Mouse (Mus musculus): ENCODE results near the gene Med1. TPM values are rescaled to one million over a fixed set of nuclear protein-coding genes. Genes with fewer than 3 reads are reported as not detected.
"Not testable (repeated sequence)": the region's sequence is repeated elsewhere in the genome, so short reads cannot be mapped to it uniquely, and the experiment has no call there.

Gene Med1
- polyA plus RNA-seq, 1 experiment from 2014 or later: 46.9 TPM

GRCm38 (mm10) chr11:98203931-98204421 is 10.9 kb upstream of the Med1 start:
- H3K4me3 ChIP-seq (ENCODE audit: low read depth, low read length): peak overlapping the region; percentile 95
- H3K9me3 ChIP-seq (replicated peaks; ENCODE audit: control insufficient read depth, low read length): no peaks in the 10 kb centered on the region
- H3K27me3 ChIP-seq (ENCODE audit: control insufficient read depth, insufficient read depth, low read length): no peaks in the 10 kb centered on the region
- ATAC-seq (replicated peaks; ENCODE audit: insufficient number of reproducible peaks, low FRiP score, low TSS enrichment): no peak
- H3K9ac ChIP-seq (ENCODE audit: low read depth, low read length): peak overlapping the region; percentile 100
- 1% methylated on average over 16 of the region's 16 CpGs for WGBS (ENCODE audit: insufficient replicate concordance)
- peak overlapping the region; percentile 73 for H3K4me2 ChIP-seq
- 0 out of 2 replicates have a peak overlapping the region, but pooled peaks have one; percentile 100 for H3K27ac ChIP-seq (ENCODE audit: low read depth, low read length)
- H3K4me1 ChIP-seq (ENCODE audit: control insufficient read depth, insufficient read depth, low read length): peaks cover 6% of the 10 kb centered on the region; the same call in 1 of the 2 replicates
- H3K36me3 ChIP-seq (ENCODE audit: control insufficient read depth, insufficient read depth, low read length): no peaks in the 10 kb centered on the region; the same call in none of the 2 replicates

- Histone ChIP-seq H3K4me3 (ENCODE audit: low read depth, low read length) (peak overlapping the region; percentile 95), H3K27me3 (ENCODE audit: control insufficient read depth, insufficient read depth, low read length) (no peaks in the 10 kb centered on the region), H3K4me1 (ENCODE audit: control insufficient read depth, insufficient read depth, low read length) (peaks cover 6% of the 10 kb centered on the region; the same call in 1 of the 2 replicates), H3K9me3 (replicated peaks; ENCODE audit: control insufficient read depth, low read length) (no peaks in the 10 kb centered on the region), H3K27ac (ENCODE audit: low read depth, low read length) (peak overlapping the region; percentile 100), H3K4me2 (peak overlapping the region; percentile 73), H3K36me3 (ENCODE audit: control insufficient read depth, insufficient read depth, low read length) (no peaks in the 10 kb centered on the region; the same call in 1 of the 2 replicates), H3K9ac (ENCODE audit: low read depth, low read length) (peak overlapping the region; percentile 100)
- WGBS (ENCODE audit: insufficient replicate concordance): under 1% methylated on average over 37 of the region's 37 CpGs
- peak; percentile 43; the same call in 1 of the 2 replicates for ATAC-seq (replicated peaks; ENCODE audit: insufficient number of reproducible peaks, low FRiP score, low TSS enrichment)
These were observed 10.3 kb upstream of the Med1 start for GRCm38 (mm10) chr11:98203351-98203911.

DNA sequence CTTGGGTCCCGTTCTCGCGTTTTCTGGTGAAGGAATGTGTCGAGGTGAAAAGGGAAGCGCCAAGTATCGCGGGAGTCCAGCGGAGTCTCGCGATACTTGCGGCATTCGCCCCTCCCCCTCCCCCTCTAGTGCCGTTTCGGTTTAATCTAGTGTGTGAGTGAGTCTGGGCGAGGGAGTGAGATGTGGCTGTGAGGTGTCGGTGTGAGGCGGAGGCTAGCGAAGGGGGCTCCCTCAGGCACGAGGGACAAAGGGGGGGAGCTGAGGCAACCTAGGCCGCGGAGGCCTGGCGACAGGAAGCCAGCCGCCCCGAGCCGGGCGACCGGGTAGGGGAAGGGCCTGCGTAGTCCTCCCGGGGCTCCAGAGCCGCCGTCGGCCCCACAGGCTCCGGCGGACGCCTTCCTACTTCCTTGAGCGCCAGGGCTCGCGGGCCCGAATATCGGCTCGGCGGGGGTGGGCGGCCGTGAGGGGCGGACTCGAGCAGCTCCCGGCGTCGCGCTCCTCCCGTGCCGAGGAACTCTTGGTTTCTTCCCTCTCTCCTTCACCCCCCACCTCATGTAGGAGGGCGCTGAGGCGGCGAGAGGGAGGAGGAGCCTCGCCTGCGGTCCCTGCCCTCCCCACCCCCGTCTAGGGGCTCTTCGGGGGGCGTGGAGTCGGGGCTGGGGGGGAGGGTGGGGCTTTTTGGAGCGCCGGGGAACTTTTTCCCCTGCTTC is 9.7 kb upstream of the Med1 start, which contains the start of gene Cdk12:
Gene Cdk12, plus strand, starts transcription at position 419 of the 710 bp plus-strand sequence.
- peak; percentile 93 for ATAC-seq (replicated peaks; ENCODE audit: insufficient number of reproducible peaks, low FRiP score, low TSS enrichment)
- no peaks in the 10 kb centered on the region; the same call in 1 of the 2 replicates for H3K36me3 ChIP-seq (ENCODE audit: control insufficient read depth, insufficient read depth, low read length)
- 1% methylated on average over 49 of the region's 63 CpGs for WGBS (ENCODE audit: insufficient replicate concordance)

DNA sequence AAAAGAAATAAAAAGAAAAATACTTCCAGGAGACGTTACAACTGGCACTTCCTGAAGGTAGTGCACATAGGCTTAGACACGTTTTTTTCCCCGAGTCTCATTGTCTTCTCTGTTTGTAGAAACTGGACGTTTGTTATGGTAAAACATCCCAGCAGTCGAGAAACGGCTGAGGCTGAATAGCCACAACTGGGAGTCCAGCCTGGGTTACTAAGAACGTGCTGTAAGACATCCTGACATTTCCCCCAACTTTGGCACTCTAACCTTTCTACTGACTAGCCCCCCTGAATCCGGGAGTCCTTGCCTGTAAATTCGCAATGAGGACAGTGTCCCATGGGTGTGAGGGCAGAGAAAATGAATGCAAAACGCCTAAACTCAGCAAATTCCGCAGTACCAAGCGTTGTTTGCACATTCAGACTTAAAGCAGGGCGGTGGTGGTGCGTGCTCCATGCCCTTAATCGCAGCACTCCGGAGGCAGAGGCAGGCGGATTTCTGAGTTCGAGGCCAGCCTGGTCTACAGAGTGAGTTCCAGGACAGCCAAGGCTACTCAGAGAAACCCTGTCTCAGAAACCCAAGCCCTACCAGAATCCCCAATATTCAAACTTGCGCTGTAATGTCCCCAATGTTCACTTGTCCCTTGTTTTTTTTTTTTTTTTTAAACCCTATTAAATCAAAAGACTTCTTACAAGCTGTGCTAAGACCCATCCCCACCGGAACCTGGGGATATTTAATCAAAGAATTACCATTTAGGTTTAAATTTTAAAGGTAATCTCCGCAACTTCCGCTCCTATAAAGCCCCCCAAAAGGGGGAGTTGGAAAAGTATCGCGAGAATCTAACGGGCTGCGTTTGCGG is 8.9 kb upstream of the Med1 start:
- ATAC-seq (replicated peaks; ENCODE audit: insufficient number of reproducible peaks, low FRiP score, low TSS enrichment): 0 out of 2 replicates have a peak, but pooled peaks have one; percentile 19
- peak overlapping the region; percentile 73 for H3K4me2 ChIP-seq
- H3K27me3 ChIP-seq (ENCODE audit: control insufficient read depth, insufficient read depth, low read length): no peaks in the 10 kb centered on the region
- H3K9ac ChIP-seq (ENCODE audit: low read depth, low read length): peak overlapping the region; percentile 100
- H3K36me3 ChIP-seq (ENCODE audit: control insufficient read depth, insufficient read depth, low read length): no peaks in the 10 kb centered on the region
- H3K9me3 ChIP-seq (replicated peaks; ENCODE audit: control insufficient read depth, low read length): no peaks in the 10 kb centered on the region
- WGBS (ENCODE audit: insufficient replicate concordance): 3% methylated on average over 27 of the region's 27 CpGs
- peaks cover 6% of the 10 kb centered on the region; the same call in 1 of the 2 replicates for H3K4me1 ChIP-seq (ENCODE audit: control insufficient read depth, insufficient read depth, low read length)
- H3K4me3 ChIP-seq (ENCODE audit: low read depth, low read length): peak overlapping the region; percentile 95
- peak overlapping the region; percentile 100 for H3K27ac ChIP-seq (ENCODE audit: low read depth, low read length)

More for the DNA sequence above, 9.7 kb upstream of the Med1 start, which contains the start of gene Cdk12:
- H3K27ac ChIP-seq (ENCODE audit: low read depth, low read length): peak within 1 kb of the TSS; percentile 100
- peak within 1 kb of the TSS; percentile 100 for H3K9ac ChIP-seq (ENCODE audit: low read depth, low read length)
- H3K4me1 ChIP-seq (ENCODE audit: control insufficient read depth, insufficient read depth, low read length): peaks cover 6% of the 10 kb centered on the region; the same call in 1 of the 2 replicates
- H3K27me3 ChIP-seq (ENCODE audit: control insufficient read depth, insufficient read depth, low read length): no peaks in the 10 kb centered on the region
- peak within 1 kb of the TSS; percentile 73 for H3K4me2 ChIP-seq
- peak within 1 kb of the TSS; percentile 95 for H3K4me3 ChIP-seq (ENCODE audit: low read depth, low read length)
- no peaks in the 10 kb centered on the region for H3K9me3 ChIP-seq (replicated peaks; ENCODE audit: control insufficient read depth, low read length)

GRCm38 (mm10) chr11:98190820-98191219 is 2.3 kb downstream of the Med1 start:
- Histone ChIP-seq H3K36me3 (ENCODE audit: control insufficient read depth, insufficient read depth, low read length) (peaks cover 9% of the 10 kb centered on the region; the same call in 1 of the 2 replicates), H3K27ac (ENCODE audit: low read depth, low read length) (no peak overlapping the region), H3K4me2 (no peak overlapping the region), H3K9ac (ENCODE audit: low read depth, low read length) (no peak overlapping the region), H3K4me3 (ENCODE audit: low read depth, low read length) (no peak overlapping the region), H3K9me3 (replicated peaks; ENCODE audit: control insufficient read depth, low read length) (no peaks in the 10 kb centered on the region), H3K4me1 (ENCODE audit: control insufficient read depth, insufficient read depth, low read length) (peaks cover 7% of the 10 kb centered on the region), H3K27me3 (ENCODE audit: control insufficient read depth, insufficient read depth, low read length) (no peaks in the 10 kb centered on the region)
- ATAC-seq (replicated peaks; ENCODE audit: insufficient number of reproducible peaks, low FRiP score, low TSS enrichment): no peak
- 89% methylated on average over 5 of the region's 5 CpGs for WGBS (ENCODE audit: insufficient replicate concordance)

DNA sequence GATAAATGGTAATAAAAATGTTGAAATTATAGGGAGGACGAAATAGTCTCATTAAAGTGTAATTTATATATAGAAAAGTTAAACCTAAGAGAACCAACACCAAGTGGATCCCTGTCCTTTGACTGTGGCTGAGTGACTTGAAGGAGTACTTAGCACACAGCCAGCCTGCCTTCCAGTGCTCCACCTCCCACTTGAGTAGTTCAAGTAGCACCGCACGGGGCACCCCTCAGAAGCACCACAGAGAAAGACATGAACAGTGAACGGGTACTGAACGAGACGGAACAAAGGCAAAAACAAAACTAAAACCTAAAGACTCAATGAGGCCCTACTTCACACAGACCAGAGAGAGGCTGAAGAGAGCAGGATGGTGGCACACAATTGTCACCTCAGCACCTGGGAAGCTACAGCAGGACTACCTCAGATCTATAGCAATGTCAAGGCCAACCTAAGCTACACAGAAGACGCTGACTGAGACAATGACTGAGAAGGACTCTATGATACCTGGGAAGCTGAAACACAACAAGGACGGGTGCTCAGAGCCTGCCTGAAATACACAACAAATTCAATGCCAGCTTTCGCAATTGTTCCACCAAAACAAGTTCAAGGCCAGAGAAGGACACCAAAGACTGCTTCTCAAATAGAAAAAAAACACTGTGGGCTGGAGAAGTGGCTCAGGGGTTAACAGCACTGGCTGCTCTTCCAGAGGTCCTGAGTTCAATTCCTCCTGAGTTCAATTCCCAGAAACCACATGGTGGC is 5.3 kb downstream of the Med1 start:
- Histone ChIP-seq H3K27me3 (ENCODE audit: control insufficient read depth, insufficient read depth, low read length) (no peaks in the 10 kb centered on the region), H3K4me2 (no peak overlapping the region), H3K9me3 (replicated peaks; ENCODE audit: control insufficient read depth, low read length) (no peaks in the 10 kb centered on the region), H3K27ac (ENCODE audit: low read depth, low read length) (no peak overlapping the region), H3K9ac (ENCODE audit: low read depth, low read length) (no peak overlapping the region), H3K36me3 (ENCODE audit: control insufficient read depth, insufficient read depth, low read length) (peaks cover 22% of the 10 kb centered on the region), H3K4me1 (ENCODE audit: control insufficient read depth, insufficient read depth, low read length) (peaks cover 7% of the 10 kb centered on the region), H3K4me3 (ENCODE audit: low read depth, low read length) (no peak overlapping the region)
- WGBS (ENCODE audit: insufficient replicate concordance): 87% methylated on average over 9 of the region's 9 CpGs
- no peak for ATAC-seq (replicated peaks; ENCODE audit: insufficient number of reproducible peaks, low FRiP score, low TSS enrichment)

DNA sequence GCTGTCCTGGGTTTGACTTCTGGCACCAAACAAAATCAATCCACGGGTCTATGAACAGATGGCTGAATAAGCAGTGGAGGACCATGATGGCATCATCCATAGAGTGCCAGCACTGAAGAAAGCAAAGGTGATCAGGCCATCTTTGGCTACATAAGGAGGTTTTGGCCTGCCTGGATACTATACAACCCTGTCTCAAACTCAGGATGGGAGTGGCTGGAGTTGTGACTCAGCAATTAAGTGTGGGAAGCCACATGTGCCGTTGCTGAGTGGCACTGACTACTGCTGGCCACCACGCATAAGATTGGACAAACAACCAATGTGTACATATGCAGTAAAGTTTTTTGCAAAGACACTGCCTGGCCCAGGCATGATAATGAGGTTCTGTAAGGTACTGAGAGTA is 10.9 kb downstream of the Med1 start:
- H3K27ac ChIP-seq (ENCODE audit: low read depth, low read length); H3K4me3 ChIP-seq (ENCODE audit: low read depth, low read length); H3K4me2 ChIP-seq; ATAC-seq (replicated peaks; ENCODE audit: insufficient number of reproducible peaks, low FRiP score, low TSS enrichment); H3K9ac ChIP-seq (ENCODE audit: low read depth, low read length); H3K9me3 ChIP-seq (replicated peaks; ENCODE audit: control insufficient read depth, low read length); H3K27me3 ChIP-seq (ENCODE audit: control insufficient read depth, insufficient read depth, low read length); H3K4me1 ChIP-seq (ENCODE audit: control insufficient read depth, insufficient read depth, low read length): not testable (repeated sequence)
- WGBS (ENCODE audit: insufficient replicate concordance): 89% methylated on average over 3 of the region's 3 CpGs
- H3K36me3 ChIP-seq (ENCODE audit: control insufficient read depth, insufficient read depth, low read length): peaks cover 28% of the 10 kb centered on the region
